Mouse (Mus musculus): ENCODE measurements around the gene Nr2f2. TPM values are rescaled to one million over a fixed set of nuclear protein-coding genes. Genes with fewer than 3 reads are reported as not detected.

Gene Nr2f2
- total RNA-seq (2017), result not detected in 2 replicates

DNA sequence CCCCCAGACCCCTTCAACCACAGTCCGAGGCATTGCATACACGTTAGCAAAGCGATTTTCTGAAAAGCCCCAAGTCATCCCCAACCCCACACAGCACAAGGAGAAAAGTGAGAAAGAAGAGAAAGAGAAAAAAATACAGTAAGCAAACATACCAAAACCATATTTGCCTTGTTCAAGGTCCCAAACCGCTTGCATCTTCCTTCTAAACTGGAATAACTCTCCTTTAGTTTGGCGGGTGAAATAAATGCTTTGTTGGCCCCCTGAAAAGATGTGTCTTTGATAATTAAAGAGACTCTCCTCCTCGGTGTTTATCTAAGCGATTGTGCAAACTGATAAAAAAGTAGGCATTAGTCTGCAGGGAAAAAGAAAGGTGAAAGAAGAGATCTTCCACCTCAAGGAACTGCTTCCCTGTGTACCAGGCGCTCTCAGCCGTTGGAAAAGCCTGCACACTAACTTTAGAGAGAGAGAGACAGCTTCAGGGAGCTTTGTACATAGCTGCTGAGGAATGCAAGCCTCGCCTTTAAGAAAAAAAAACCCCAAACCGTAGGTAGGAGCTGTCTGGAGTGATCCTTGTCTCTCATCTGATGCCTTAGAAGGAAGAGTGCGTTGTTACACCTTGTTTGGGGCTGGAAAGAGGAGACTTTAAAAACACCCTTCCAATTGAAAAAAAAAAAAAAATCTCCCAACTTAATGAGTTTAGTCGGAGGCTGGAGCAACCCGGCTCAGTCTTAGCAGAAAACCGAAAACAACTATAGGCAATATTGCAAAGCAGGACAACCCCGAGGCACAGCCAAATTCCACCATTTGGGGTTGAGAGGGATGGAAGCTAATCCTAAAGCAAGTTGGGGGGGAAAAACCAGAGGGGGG lies at the start of gene Nr2f2:
Gene Nr2f2, minus strand, starts transcription at position 795 of the 867 bp plus-strand sequence.
- no peak for ATAC-seq (replicated peaks in 1 of 2; ENCODE audit: insufficient read depth in 1 of 2, low FRiP score in 2 of 2, low TSS enrichment in 1 of 2, low read depth in 1 of 2, poor library complexity in 2 of 2, severe bottlenecking in 2 of 2)

DNA sequence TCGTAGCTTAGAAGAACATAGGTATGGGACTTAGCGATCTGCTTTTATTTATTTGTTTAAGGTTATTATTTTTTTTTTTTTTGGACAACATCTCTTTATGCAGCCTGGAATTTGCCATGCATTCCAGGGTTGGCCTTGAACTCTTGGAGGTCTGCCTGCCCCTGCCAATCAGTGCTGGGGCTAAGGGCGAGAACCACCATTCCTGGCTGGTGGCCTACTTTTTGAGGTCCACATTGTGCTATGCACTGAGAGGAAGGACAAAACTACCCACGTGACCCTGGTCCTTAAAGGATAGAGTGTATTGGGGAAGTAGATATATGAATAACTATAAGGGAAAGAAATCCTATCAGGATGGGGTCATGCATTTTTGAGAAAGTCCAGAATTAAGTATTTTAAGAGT lies 47.9 kb upstream of the Nr2f2 start:
- ATAC-seq (replicated peaks in 1 of 2; ENCODE audit: insufficient read depth in 1 of 2, low FRiP score in 2 of 2, low TSS enrichment in 1 of 2, low read depth in 1 of 2, poor library complexity in 2 of 2, severe bottlenecking in 2 of 2), result no peak

DNA sequence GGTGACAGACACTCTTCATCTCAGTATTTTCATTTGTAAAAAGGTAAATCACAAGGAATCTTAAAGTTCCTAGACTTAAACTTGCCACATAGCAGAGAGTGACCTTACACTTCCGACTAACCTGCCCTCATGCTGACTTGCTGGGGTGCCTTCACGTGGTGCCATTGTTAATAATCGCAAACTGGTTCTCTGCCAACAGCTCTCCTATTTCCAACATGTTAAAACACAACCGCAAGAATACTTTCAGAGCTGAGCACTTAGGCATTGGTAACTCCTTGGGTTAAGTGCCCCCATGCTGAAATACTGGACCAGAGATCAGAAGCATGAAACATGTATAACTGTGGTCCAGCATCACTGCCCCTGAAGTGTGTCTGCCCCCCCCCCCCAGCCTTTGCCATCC lies 47.1 kb upstream of the Nr2f2 start:
- no peak for ATAC-seq (replicated peaks in 1 of 2; ENCODE audit: insufficient read depth in 1 of 2, low FRiP score in 2 of 2, low TSS enrichment in 1 of 2, low read depth in 1 of 2, poor library complexity in 2 of 2, severe bottlenecking in 2 of 2)

DNA sequence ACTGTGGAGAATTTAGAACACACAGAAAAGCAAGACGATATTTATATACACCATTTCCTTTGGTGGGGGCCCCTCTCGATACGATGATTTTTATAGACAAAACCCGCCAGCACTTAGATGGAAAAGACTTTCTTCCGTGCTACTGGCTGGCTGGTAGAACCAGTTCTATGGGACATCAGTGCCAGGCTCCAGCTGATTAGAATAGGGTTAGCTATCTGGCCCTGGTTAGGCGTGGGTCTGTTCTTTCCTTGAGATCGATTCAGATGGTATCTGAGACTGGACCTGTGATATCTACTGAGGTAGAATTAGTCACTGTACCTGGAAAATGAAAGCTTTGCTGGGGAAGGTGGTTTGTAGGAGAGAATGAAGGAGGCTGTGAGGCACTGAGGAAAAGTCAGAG lies 46.4 kb upstream of the Nr2f2 start:
- no peak for ATAC-seq (replicated peaks in 1 of 2; ENCODE audit: insufficient read depth in 1 of 2, low FRiP score in 2 of 2, low TSS enrichment in 1 of 2, low read depth in 1 of 2, poor library complexity in 2 of 2, severe bottlenecking in 2 of 2)

DNA sequence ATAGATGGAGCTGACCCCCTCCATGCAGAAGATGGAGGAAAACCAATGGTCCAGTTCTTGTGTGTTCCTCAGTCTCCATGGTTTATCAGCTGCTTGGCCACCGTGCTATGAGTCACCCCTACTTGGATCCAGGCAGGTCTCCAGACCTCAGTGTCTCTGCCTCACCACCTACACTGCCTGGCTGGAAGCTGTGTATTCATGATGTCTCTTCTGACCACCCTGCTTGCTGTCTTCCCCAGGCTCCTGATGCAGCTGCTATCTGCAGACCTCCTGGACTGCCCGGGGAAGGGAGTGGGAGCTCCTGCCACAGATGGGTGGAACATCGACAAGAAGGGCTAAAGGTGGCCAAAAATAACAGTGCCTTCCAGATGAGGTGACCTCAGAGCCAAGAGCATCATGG lies 43.8 kb upstream of the Nr2f2 start:
- ATAC-seq (replicated peaks in 1 of 2; ENCODE audit: insufficient read depth in 1 of 2, low FRiP score in 2 of 2, low TSS enrichment in 1 of 2, low read depth in 1 of 2, poor library complexity in 2 of 2, severe bottlenecking in 2 of 2), result no peak

DNA sequence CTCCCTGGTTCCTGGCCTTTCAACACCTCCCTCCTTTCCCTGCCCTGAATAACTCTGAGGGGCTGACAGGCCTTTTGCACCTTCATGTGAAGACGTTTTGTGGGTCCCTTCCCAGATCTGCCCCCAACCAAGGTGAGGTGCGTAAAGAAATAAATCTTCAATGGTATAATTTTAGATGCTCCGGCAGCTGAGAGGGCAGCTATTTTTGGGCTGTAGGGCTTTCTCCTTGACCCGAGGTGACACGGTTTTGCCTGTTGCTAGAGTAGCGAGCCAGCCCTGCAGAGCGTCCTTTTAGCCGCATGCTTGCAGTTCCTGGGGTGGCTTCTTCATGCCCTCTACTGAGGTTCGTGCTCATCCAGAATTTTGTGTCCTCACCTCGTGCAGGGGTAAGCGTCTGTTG lies 43.4 kb upstream of the Nr2f2 start:
- no peak for ATAC-seq (replicated peaks in 1 of 2; ENCODE audit: insufficient read depth in 1 of 2, low FRiP score in 2 of 2, low TSS enrichment in 1 of 2, low read depth in 1 of 2, poor library complexity in 2 of 2, severe bottlenecking in 2 of 2)

DNA sequence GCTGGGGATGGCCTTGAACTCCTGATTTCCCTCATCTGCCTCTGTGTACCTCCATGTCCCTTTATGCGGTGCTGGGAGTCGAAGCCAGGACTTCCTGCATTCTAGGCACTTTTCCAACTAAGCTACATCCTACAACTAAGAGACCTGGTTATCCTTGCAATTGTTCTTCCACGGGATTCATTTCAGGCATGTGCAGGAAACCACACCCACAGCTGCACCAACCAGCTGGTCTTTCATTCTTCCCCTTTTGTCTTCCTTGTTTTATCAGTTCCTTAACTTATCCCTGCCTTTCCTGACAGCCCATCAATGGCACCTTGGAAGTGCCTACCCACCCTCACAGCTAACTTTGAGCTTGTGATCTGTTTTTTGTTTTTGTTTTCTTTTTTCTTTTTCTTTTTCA lies 42.3 kb upstream of the Nr2f2 start:
- ATAC-seq (replicated peaks in 1 of 2; ENCODE audit: insufficient read depth in 1 of 2, low FRiP score in 2 of 2, low TSS enrichment in 1 of 2, low read depth in 1 of 2, poor library complexity in 2 of 2, severe bottlenecking in 2 of 2), result no peak

DNA sequence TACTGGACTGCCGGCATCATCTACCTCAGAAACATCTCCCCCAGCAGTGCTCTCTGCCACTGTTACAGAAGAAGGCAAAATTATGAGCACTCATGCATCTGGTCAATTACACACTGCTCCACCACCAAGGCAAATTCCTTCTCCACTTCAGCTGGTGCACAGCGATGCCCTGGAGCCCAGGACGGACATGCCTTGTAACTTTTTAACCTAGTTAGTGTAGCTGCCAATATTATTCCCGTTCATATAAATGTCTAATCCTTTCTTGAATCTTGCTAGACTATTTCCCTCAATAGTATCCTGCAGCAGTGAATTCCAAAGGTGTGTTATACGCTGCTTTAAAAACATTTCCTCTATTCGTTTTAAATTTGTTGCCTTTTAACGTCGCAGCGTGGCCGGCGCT lies 40.6 kb upstream of the Nr2f2 start:
- ATAC-seq (replicated peaks in 1 of 2; ENCODE audit: insufficient read depth in 1 of 2, low FRiP score in 2 of 2, low TSS enrichment in 1 of 2, low read depth in 1 of 2, poor library complexity in 2 of 2, severe bottlenecking in 2 of 2), result no peak

DNA sequence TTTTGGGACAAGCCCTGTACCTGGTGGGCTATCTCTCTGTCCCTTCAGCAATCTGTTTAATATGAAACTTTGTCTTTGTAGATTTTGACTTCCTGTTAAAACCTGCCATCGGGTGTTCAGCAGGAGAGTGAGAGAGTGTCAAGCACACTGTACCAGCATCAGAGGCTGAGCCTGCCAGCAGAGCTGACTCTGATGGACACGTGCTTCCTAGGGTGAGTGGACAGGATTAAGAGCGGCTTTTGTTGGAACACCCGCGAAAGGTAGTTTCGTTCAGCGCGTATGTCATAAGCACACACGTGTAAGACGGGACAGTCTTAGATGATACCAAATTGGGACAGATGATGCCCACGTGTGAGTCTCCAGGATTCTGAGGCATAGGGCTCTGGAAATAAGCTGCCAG lies 40.0 kb upstream of the Nr2f2 start:
- ATAC-seq (replicated peaks in 1 of 2; ENCODE audit: insufficient read depth in 1 of 2, low FRiP score in 2 of 2, low TSS enrichment in 1 of 2, low read depth in 1 of 2, poor library complexity in 2 of 2, severe bottlenecking in 2 of 2), result no peak

DNA sequence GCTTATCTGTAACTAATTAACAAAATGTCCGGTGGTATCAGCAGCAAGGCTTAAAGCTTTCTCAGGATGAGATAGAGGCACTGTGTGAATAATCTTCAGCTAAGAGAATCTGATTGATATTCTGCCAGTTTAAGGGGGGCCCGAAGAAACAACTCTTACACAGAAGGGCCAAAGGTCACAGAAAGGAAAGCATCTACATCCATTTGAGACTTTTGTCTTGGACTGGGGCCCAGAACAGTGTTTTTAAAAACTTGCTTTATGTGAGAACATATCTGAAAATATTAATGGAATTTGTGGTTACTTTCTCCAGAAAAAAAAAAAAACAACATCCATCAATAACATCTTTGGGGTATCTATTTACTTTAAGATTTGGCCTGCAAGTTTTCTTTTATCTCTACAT lies 38.9 kb upstream of the Nr2f2 start:
- no peak for ATAC-seq (replicated peaks in 1 of 2; ENCODE audit: insufficient read depth in 1 of 2, low FRiP score in 2 of 2, low TSS enrichment in 1 of 2, low read depth in 1 of 2, poor library complexity in 2 of 2, severe bottlenecking in 2 of 2)

DNA sequence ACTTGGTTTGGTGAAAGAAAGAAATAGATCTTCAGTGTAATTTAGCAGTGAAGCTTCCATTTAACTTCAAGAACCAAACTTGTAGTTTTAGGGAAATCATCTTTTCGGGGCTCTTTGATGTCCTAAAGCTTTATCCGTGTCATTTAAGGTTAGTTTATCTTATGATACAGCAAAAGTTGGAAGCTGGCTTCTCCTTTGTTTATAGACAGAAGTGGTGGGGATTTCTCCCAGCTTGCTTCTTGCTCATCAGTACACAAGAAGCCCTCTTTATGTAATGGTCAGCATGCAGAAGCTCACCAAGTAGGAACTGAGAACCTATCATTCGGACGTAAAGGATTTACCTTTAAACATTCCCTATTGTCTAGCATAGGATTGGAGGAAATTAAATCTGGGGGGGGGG lies 16.3 kb upstream of the Nr2f2 start:
- no peak for ATAC-seq (replicated peaks in 1 of 2; ENCODE audit: insufficient read depth in 1 of 2, low FRiP score in 2 of 2, low TSS enrichment in 1 of 2, low read depth in 1 of 2, poor library complexity in 2 of 2, severe bottlenecking in 2 of 2)

DNA sequence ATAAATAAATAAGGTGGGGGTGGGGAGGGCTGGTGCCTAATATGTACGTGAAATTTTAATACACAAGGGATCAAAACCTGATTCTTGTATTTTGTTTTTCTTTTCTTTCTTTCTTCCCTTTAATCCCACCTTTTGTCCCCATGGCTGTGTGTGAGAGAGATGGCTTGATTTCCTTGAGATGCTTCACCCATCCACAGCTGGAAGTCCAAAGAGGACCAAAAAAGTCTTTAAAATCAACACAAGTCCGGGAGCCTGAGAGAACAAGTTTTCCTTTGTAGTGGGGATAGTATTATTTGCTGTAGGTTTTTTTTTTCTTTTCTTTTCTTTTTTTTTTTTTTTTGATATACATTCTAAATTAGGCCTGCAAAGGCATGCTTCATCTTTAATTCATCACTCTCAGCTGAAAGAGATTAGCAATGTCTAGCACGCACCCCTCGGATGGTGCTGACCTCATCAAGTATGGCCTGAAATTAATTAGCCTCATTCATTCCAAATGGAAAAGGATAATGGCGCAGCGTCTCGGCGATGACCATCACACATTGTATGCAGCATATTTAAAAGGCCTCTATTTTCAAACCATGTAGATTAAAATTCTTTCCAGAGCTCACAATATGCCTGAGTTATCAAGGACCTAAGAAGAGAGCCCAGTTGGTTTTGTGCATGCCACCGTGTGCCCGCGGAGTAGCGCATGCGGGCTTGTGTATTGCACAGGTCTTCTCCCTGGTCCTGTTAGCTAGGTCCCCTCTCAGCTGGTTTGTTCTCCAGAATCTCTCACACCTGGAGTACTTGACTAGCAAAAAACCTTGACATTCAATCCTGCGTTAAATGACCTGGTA lies 15.1 kb upstream of the Nr2f2 start:
- no peak for ATAC-seq (replicated peaks in 1 of 2; ENCODE audit: insufficient read depth in 1 of 2, low FRiP score in 2 of 2, low TSS enrichment in 1 of 2, low read depth in 1 of 2, poor library complexity in 2 of 2, severe bottlenecking in 2 of 2)

DNA sequence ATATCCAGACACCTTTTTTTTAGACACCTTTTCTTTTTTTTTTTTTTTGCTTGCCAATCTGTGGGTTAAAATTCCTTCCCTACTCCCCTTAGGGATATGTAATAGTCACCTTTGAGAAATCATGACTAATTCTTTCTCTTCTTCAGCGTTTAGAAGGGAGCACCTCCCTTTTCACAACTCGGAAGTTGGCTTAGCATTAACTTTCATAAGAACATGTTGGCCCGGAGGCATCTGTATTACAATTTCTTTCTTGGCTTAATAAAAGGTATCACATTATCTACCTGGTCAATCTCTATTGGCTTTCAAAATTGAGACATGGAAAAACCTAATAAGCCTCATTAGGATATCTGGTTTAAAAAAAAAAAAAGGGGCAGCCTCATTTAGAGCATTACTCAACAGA lies 14.4 kb upstream of the Nr2f2 start:
- ATAC-seq (replicated peaks in 1 of 2; ENCODE audit: insufficient read depth in 1 of 2, low FRiP score in 2 of 2, low TSS enrichment in 1 of 2, low read depth in 1 of 2, poor library complexity in 2 of 2, severe bottlenecking in 2 of 2), result no peak

DNA sequence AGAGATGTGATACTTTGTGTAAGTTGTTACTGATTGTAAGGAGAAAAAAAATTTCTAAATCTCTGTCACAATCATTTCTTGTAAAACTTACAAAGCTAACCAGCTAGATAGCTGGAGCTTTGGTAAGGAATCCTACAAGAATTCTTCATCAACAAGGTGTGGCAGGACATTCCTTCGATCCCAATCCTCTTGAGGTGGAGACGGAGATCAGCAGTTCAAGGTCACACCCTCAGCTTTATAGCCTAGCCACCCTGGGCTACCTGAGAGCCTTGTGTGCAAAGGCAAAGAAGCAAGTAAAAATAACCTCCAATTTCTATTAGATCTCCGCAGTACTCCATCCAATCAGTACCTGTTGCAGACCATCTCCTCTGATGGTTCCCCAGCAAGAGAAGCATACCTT lies 13.7 kb upstream of the Nr2f2 start:
- no peak for ATAC-seq (replicated peaks in 1 of 2; ENCODE audit: insufficient read depth in 1 of 2, low FRiP score in 2 of 2, low TSS enrichment in 1 of 2, low read depth in 1 of 2, poor library complexity in 2 of 2, severe bottlenecking in 2 of 2)

DNA sequence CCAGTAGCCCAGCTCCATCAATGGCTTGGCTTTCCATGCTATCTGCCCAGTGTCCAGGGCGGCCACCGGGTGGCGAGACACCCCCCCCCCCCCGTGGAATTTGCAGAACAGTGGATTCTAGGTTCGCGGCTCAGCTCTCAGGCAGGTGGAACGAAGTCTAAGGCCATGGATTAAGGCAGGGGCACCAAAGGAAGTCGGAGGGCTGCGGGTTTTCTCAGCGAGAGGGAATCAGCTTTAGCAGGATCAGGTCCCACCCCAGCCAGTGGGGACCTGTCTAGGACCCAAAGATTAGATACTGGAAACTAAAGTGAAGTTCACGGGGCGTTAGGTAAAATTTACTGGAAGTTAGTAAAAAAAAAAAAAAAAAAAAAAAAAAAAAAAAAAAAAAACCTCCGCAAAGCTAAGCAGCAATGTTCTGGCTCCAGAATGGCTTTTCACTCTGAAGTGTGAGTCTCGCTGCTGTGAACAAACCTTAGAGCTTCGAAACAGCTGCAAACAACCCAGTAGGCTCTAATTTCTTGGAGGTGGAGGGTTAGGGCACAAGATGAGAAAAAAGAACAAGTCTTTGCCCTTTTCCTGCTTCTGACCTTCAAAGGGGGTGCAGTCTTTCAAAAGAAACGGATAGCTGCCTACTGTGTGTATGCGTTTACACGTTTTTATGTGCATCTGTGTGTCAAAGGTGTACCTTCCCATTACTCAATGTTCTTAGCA lies 4.2 kb upstream of the Nr2f2 start:
- no peak for ATAC-seq (replicated peaks in 1 of 2; ENCODE audit: insufficient read depth in 1 of 2, low FRiP score in 2 of 2, low TSS enrichment in 1 of 2, low read depth in 1 of 2, poor library complexity in 2 of 2, severe bottlenecking in 2 of 2)

DNA sequence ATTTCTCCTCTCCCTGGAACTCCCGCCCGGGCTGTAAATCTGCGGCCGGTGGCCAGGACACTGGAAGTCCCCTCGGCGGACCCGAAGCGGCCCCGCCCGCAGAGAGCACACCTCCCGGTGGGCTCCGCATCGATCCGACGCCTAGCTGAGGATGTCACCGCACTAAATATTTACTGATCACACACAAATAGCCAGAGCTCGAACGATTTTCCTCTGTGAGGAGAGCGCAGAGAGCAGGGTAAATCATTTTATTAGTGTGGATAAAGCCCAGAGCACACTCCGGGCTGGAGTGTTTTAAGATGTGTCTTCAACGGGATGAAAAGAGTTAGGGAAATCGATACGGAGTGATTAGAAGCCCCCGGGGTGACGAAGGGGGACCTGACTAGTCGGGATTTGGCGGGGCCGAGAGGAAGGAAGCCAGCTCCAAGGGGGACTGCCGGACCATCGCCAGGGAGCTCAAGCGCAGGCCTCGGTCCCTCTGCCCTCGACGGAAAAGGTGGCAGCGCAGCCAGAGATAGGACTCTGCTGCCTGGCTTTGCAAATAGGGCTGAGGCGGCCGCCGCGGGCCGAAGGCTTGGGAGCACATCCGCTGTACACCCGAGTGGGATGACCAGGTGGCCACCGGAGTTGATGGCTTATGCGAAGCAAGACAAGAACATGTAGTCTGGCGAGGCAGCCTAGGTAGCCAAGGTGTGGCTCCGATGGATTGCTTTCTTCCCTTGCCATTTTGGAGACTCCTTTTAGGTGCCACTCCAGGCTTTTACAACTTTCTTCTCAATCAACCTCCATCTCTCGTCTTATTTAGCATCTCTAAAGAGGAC lies 3.4 kb upstream of the Nr2f2 start:
- ATAC-seq (replicated peaks in 1 of 2; ENCODE audit: insufficient read depth in 1 of 2, low FRiP score in 2 of 2, low TSS enrichment in 1 of 2, low read depth in 1 of 2, poor library complexity in 2 of 2, severe bottlenecking in 2 of 2), result 0 out of 4 replicates have a peak, but pooled peaks of 1 of the 2 experiments have one; percentile 10

DNA sequence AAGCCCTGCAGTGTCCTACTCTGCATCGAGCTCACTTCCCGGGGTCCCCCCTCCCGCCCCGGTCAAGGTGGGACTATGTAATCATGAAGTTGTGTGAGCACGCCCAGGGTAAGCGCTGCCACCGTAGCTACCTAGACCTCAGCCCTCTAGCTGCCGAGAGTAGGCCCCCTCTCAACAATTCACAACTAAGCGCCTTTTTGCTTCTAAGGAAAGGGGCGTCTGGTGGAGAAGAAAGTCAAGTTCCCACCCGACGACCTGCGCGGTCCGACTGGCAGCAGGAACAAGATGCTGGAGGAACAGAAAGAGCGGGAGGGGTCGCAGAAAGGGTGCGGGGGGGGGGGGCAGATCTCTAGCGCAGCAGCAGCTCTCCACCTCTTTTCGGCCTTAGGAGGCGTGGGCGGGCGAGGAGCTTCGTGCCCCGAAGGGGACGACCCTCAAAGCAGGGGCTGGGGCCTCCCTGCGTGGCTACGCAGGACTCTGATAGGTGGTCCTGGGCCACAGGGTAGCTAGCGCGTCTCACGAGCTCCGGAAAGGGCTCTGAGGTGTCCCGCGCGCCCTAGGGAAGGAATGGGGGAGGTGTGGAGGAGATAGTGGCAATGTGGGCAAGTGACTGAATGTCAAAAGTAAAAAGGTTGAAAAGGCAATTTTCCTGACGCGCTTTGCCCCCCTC lies 2.7 kb upstream of the Nr2f2 start:
- ATAC-seq (replicated peaks in 1 of 2; ENCODE audit: insufficient read depth in 1 of 2, low FRiP score in 2 of 2, low TSS enrichment in 1 of 2, low read depth in 1 of 2, poor library complexity in 2 of 2, severe bottlenecking in 2 of 2), result no peak
